Mouse (Mus musculus) MEL (cell line): ENCODE data around the gene Cemip.

Source experiments
- CTCF ChIP-seq, 3 experiments: IDR thresholded peaks in 2 of 3; conservative IDR thresholded peaks in 1 of 3; 2 replicates each; pipeline ENCODE4 v1.5.1; 2011 to 2012; ENCODE audit warnings: low read length in 3 of 3, low read depth in 2 of 3, mild to moderate bottlenecking in 2 of 3, improper control_type of control experiment in 1 of 3, inconsistent platforms in 1 of 3, mixed read lengths in 1 of 3, moderate library complexity in 1 of 3; ENCODE audit not compliant: control insufficient read depth in 1 of 3, insufficient read depth in 1 of 3, poor library complexity in 1 of 3, severe bottlenecking in 1 of 3
- GATA1 ChIP-seq: IDR thresholded peaks from 2 replicates; pipeline ENCODE4 v1.6.1; 2011; ENCODE audit warnings: low read depth, low read length, improper control_type of control experiment
- HCFC1 ChIP-seq: IDR thresholded peaks from 2 replicates; pipeline ENCODE4 v1.6.1; 2012; ENCODE audit warnings: low read depth, mild to moderate bottlenecking, inconsistent platforms, low read length, improper control_type of control experiment, moderate library complexity
- NRF1 ChIP-seq: IDR thresholded peaks from 2 replicates; pipeline ENCODE4 v1.6.1; 2014; ENCODE audit warnings: low read depth, mild to moderate bottlenecking, inconsistent platforms, low read length, improper control_type of control experiment, moderate library complexity; ENCODE audit not compliant: poor library complexity, insufficient read depth, severe bottlenecking
- UBTF ChIP-seq: IDR thresholded peaks from 2 replicates; pipeline ENCODE4 v1.6.1; 2012; ENCODE audit warnings: low read depth, mild to moderate bottlenecking, inconsistent platforms, low read length, improper control_type of control experiment, moderate library complexity, borderline replicate concordance; ENCODE audit not compliant: insufficient read depth

DNA sequence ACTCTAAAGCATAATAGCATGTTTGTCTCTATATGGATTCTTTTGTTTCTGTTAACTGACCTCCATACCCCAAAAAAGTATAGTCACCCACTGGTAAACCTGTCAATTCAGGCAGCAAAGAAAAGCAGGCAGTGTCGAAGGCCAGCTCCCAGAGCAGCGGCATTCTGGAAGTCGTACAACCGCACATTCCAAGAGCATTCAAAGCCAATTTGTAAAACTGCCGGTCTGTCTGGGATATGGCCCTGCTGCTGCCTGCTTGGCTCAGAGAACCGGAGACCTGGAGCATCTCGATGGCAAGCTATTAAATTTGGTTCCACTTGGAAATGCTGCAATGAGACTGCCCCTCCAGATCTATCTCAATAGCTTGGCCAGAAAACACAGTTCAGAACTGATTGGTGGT, 113.8 kb downstream of the Cemip start:
- no peak for TF ChIP-seq GATA1
- TF ChIP-seq CTCF (IDR thresholded peaks at IDR 0.05 in 2 of 3, conservative IDR thresholded peaks at IDR 0.05 in 1 of 3; ENCODE audit: control insufficient read depth in 1 of 3, insufficient read depth in 1 of 3, low read depth in 2 of 3, low read length in 3 of 3, poor library complexity in 1 of 3, severe bottlenecking in 1 of 3), result no peak
- no peak for TF ChIP-seq HCFC1
- TF ChIP-seq NRF1, result no peak
- no peak for TF ChIP-seq UBTF
